Mouse (Mus musculus) CH12.LX (cell line): ENCODE data around the gene Msh3.

Experiments
- CTCF ChIP-seq, 2 experiments: IDR thresholded peaks in 1 of 2; conservative IDR thresholded peaks in 1 of 2; 2 replicates each; pipeline ENCODE4 v1.5.1; 2011 to 2012; ENCODE audit warnings: low read depth in 2 of 2, low read length in 2 of 2, improper control_type of control experiment in 1 of 2, inconsistent platforms in 1 of 2, mild to moderate bottlenecking in 1 of 2, moderate library complexity in 1 of 2
- ELF1 ChIP-seq: IDR thresholded peaks from 2 replicates; pipeline ENCODE4 v1.6.1; 2014; ENCODE audit warnings: low read depth, mild to moderate bottlenecking, inconsistent platforms, low read length, improper control_type of control experiment
- EP300 ChIP-seq: IDR thresholded peaks from 2 replicates; pipeline ENCODE4 v1.6.1; 2011; ENCODE audit warnings: low read length, improper control_type of control experiment
- JUND ChIP-seq: conservative IDR thresholded peaks from 2 replicates; pipeline ENCODE4 v1.6.1; 2011; ENCODE audit warnings: low read depth, low read length, improper control_type of control experiment
- MEF2A ChIP-seq: IDR thresholded peaks from 2 replicates; pipeline ENCODE4 v1.6.1; 2014; ENCODE audit warnings: low read depth, mild to moderate bottlenecking, inconsistent platforms, low read length, improper control_type of control experiment, borderline replicate concordance
- NELFE ChIP-seq: IDR thresholded peaks from 2 replicates; pipeline ENCODE4 v1.6.1; 2011; ENCODE audit warnings: low read depth, low read length, improper control_type of control experiment
- TCF12 ChIP-seq: IDR thresholded peaks from 2 replicates; pipeline ENCODE4 v1.6.1; 2014; ENCODE audit warnings: low read depth, mild to moderate bottlenecking, inconsistent platforms, low read length, improper control_type of control experiment
- UBTF ChIP-seq: IDR thresholded peaks from 2 replicates; pipeline ENCODE4 v1.6.1; 2012; ENCODE audit warnings: low read depth, mild to moderate bottlenecking, inconsistent platforms, low read length, improper control_type of control experiment, moderate library complexity

DNA sequence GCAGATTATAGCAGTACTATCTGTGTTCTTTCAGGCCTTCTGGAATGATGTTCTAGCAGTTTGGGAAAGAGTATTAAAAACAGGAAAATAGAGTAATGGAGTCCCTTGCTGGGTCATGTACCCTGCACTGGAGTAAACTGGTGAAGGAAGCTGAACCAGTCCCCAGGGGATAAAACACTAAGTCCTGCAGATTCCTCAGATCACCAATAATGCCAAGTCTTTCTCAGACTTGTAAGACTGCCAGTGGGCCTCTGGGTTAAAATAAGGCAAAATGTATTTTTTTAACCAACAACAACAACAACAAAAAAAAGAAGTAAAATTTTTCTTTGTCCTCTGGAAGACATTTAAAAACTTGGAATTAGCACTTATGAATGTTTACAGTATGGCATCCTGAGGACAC is 102.5 kb downstream of the Msh3 start:
- TF ChIP-seq CTCF (conservative IDR thresholded peaks at IDR 0.05 in 1 of 2, IDR thresholded peaks at IDR 0.05 in 1 of 2; ENCODE audit: low read depth in 2 of 2, low read length in 2 of 2): no peak
- TF ChIP-seq EP300: no peak
- no peak for TF ChIP-seq UBTF
- TF ChIP-seq NELFE: no peak
- no peak for TF ChIP-seq JUND
- TF ChIP-seq TCF12: no peak
- TF ChIP-seq ELF1: no peak
- no peak for TF ChIP-seq MEF2A
